9 mouse cellular contexts compared by ENCODE assay signal in the genomic region with DNA sequence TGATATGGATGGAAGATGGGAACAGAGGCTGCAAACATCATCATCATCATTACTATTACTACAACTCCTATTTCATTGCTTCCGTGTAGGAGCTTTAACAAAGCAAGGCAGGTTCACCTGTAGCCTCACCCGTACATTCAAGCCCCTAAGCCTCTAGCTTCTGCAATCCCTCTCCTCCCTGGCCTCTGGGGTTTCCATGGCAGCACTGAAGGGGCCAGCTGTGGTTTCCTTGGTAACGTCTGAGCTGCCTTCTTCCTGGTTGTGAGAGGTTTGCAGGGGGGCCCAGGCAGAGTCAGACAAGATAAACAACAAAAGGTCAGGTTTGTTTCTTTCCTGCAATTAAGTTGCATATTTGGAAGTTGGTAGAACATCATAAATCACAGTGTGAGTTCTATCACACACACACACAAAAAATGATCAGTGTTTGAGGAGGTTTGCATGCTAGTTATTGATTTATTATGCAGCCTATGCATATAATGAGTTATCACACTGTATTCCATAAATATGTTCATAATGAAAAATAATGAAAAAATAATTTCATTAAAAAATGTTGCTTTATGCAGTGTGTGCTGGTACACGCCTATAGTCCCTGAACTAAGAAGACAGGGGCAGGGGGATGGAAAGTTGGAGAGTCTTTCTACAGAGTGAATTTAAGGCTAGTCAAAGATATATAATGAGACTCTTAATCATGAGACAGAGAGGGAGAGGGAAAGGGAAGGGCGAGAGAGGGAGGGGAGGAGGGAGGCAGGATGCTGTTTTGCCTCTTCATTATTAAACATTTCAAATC.
DNase-seq lines count a peak whose midpoint lies in the region; ATAC-seq and TF ChIP-seq lines count a peak whose summit lies in the region.
"Had no signal": no experiment of that assay in that cellular context is flagged by ENCODE, and none has a peak within 500 bp of the region (broad histone marks: within the 10 kb centered on the region; RNA-seq: fewer than 3 reads in every experiment).

No protein-coding gene starts in this region.

- peak; percentile 65; the same call in 1 of the 2 replicates for ATAC-seq in stomach, embryonic 14.5 days (ENCODE audit: insufficient number of reproducible peaks, insufficient read depth, low FRiP score, low read depth)
- no peak for ATAC-seq in stomach, postnatal 0 days (ENCODE audit: low FRiP score, low TSS enrichment)
- peak; percentile 95 for ATAC-seq in forebrain, postnatal 0 days
- ATAC-seq: Patski had no signal

- H3K4me1 ChIP-seq in stomach, embryonic 14.5 days (ENCODE audit: control insufficient read depth, insufficient read depth, low read length), result peaks cover 5% of the 10 kb centered on the region; the same call in 1 of the 2 replicates
- no peaks in the 10 kb centered on the region for H3K4me1 ChIP-seq in stomach, postnatal 0 days (replicated peaks; ENCODE audit: control insufficient read depth, insufficient read depth)
- H3K4me1 ChIP-seq in forebrain, postnatal 0 days (ENCODE audit: insufficient read depth), result peaks cover 3% of the 10 kb centered on the region; the same call in 1 of the 2 replicates
- peaks cover 19% of the 10 kb centered on the region for H3K4me1 ChIP-seq in midbrain, embryonic 10.5 days

- H3K9ac ChIP-seq in stomach, embryonic 14.5 days (replicated peaks; ENCODE audit: low read depth, low read length), result no peak overlapping the region
- no peak overlapping the region for H3K9ac ChIP-seq in stomach, postnatal 0 days (ENCODE audit: low read length)
- H3K9ac ChIP-seq in forebrain, postnatal 0 days, result no peak overlapping the region
- H3K9ac ChIP-seq: limb, embryonic 15.5 days had no signal

- no peaks in the 10 kb centered on the region for H3K36me3 ChIP-seq in stomach, embryonic 14.5 days (ENCODE audit: control insufficient read depth, insufficient read depth, low read length)
- H3K36me3 ChIP-seq in stomach, postnatal 0 days (ENCODE audit: control insufficient read depth, insufficient read depth, low read length), result no peaks in the 10 kb centered on the region
- no peaks in the 10 kb centered on the region for H3K36me3 ChIP-seq in forebrain, postnatal 0 days (ENCODE audit: insufficient read depth)
- H3K36me3 ChIP-seq in midbrain, embryonic 10.5 days, result no peaks in the 10 kb centered on the region
- H3K36me3 ChIP-seq: limb, embryonic 15.5 days had no signal

- no peak for TF ChIP-seq EP300 in stomach, postnatal 0 days (optimal IDR thresholded peaks at IDR 0.05)

- H3K4me3 ChIP-seq in stomach, embryonic 14.5 days (ENCODE audit: low read depth, low read length), result no peak overlapping the region
- H3K4me3 ChIP-seq in stomach, postnatal 0 days (ENCODE audit: low read depth, low read length), result no peak overlapping the region
- no peak overlapping the region for H3K4me3 ChIP-seq in forebrain, postnatal 0 days (ENCODE audit: low read depth, low read length)
- no peak overlapping the region; the same call in 1 of the 2 replicates for H3K4me3 ChIP-seq in midbrain, embryonic 10.5 days
- H3K4me3 ChIP-seq: limb, embryonic 15.5 days had no signal

- DNase-seq in stomach, postnatal 0 days (ENCODE audit: low spot score), result no peak
- DNase-seq in forebrain, postnatal 0 days, result peak; percentile 62
- DNase-seq in midbrain, embryonic 10.5 days (ENCODE audit: low spot score), result peak; percentile 75
- DNase-seq in spleen, postnatal 4 days (ENCODE audit: low spot score in 2 of 2), result no peak
- no peak for DNase-seq in spleen, postnatal 14 days (ENCODE audit: low spot score in 2 of 2)
- DNase-seq in spleen, adult 18-20 months, result no peak

- H3K4me2 ChIP-seq in stomach, embryonic 14.5 days (replicated peaks; ENCODE audit: low read depth, low read length), result no peak overlapping the region
- H3K4me2 ChIP-seq in stomach, postnatal 0 days (replicated peaks; ENCODE audit: low read depth), result no peak overlapping the region
- H3K4me2 ChIP-seq in forebrain, postnatal 0 days (ENCODE audit: low read depth), result no peak overlapping the region
- H3K4me2 ChIP-seq: limb, embryonic 15.5 days had no signal

- TF ChIP-seq CTCF in stomach, postnatal 0 days (IDR thresholded peaks at IDR 0.05; ENCODE audit: low read depth), result no peak
- no peak for TF ChIP-seq CTCF in forebrain, postnatal 0 days (IDR thresholded peaks at IDR 0.05; ENCODE audit: low read depth)

- 21% methylated on average over 5 of the region's 5 CpGs for WGBS in stomach, embryonic 14.5 days
- WGBS in stomach, postnatal 0 days, result 34% methylated on average over 5 of the region's 5 CpGs
- 29% methylated on average over 5 of the region's 5 CpGs for WGBS in forebrain, postnatal 0 days
- whole genome bisulfite sequencing in midbrain, embryonic 10.5 days, result 38% methylated on average over 5 of the region's 5 CpGs

- no peak overlapping the region for H3K27ac ChIP-seq in stomach, embryonic 14.5 days (ENCODE audit: low read length)
- no peak overlapping the region for H3K27ac ChIP-seq in stomach, postnatal 0 days (replicated peaks)
- H3K27ac ChIP-seq in forebrain, postnatal 0 days (ENCODE audit: low read depth, low read length), result peak overlapping the region; percentile 54; the same call in 1 of the 2 replicates
- peak overlapping the region; percentile 29 for H3K27ac ChIP-seq in midbrain, embryonic 10.5 days (replicated peaks)
- H3K27ac ChIP-seq: limb, embryonic 15.5 days had no signal

- no peaks in the 10 kb centered on the region for H3K27me3 ChIP-seq in stomach, embryonic 14.5 days (ENCODE audit: control insufficient read depth, insufficient read depth, low read length)
- no peaks in the 10 kb centered on the region for H3K27me3 ChIP-seq in stomach, postnatal 0 days (ENCODE audit: control insufficient read depth, insufficient read depth, low read length)
- no peaks in the 10 kb centered on the region for H3K27me3 ChIP-seq in forebrain, postnatal 0 days (ENCODE audit: insufficient read depth, low read length)
- H3K27me3 ChIP-seq in midbrain, embryonic 10.5 days (ENCODE audit: low read depth, poor library complexity, severe bottlenecking), result no peaks in the 10 kb centered on the region
- H3K27me3 ChIP-seq: limb, embryonic 15.5 days; Patski had no signal

- no peaks in the 10 kb centered on the region for H3K9me3 ChIP-seq in stomach, embryonic 14.5 days (ENCODE audit: control insufficient read depth, low read depth, low read length)
- no peaks in the 10 kb centered on the region for H3K9me3 ChIP-seq in stomach, postnatal 0 days (ENCODE audit: control insufficient read depth, low read length)
- H3K9me3 ChIP-seq in forebrain, postnatal 0 days (ENCODE audit: low read length), result no peaks in the 10 kb centered on the region
- no peaks in the 10 kb centered on the region for H3K9me3 ChIP-seq in midbrain, embryonic 10.5 days (replicated peaks)
- H3K9me3 ChIP-seq: limb, embryonic 15.5 days had no signal

Comparison
In these comparisons a context has a peak if more than half of its experiments do, and no peak if none do; other contexts are left out.
1. H3K27ac ChIP-seq: peak in forebrain, postnatal 0 days (single experiment) and midbrain, embryonic 10.5 days (single experiment); none in stomach, embryonic 14.5 days (single experiment) and stomach, postnatal 0 days (single experiment).
2. DNase-seq: peak in forebrain, postnatal 0 days (single experiment) and midbrain, embryonic 10.5 days (single experiment); none in stomach, postnatal 0 days (single experiment), spleen, postnatal 4 days (0 of 2), spleen, postnatal 14 days (0 of 2) and spleen, adult 18-20 months (0 of 2).